Mouse (Mus musculus) T-helper 2 cell (primary cell): ENCODE results near the gene Emc8.

ENCODE experiments used
- in situ Hi-C: fragments of 300-600 bp; cut with MboI, MseI; formaldehyde crosslinking; loops from one replicate; pipeline ENCODE4 v1.15.1; 2025; ENCODE audit warnings: high pct_unique_total_duplicates

Gene Emc8

DNA sequence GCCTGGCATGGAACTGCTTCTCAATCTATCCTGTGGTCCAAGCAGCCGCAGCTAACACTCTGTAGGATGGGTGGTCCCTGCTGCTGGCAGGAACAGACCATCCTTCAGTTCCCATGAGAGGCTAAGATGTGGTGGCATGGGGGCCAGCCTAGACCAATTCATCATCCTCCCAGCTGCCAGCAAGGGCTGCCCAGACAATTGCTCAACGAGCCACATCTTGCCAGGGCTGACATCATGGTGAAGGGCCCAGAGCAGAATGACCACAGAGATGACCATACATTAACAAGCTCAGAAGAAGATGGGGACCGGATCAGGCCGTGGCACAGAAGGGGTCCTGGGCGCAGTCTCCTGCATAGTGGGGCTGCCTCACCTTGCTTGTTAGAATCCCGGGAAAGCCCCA is 57.5 kb downstream of the Emc8 start:
- in situ Hi-C loops: no loop called here

DNA sequence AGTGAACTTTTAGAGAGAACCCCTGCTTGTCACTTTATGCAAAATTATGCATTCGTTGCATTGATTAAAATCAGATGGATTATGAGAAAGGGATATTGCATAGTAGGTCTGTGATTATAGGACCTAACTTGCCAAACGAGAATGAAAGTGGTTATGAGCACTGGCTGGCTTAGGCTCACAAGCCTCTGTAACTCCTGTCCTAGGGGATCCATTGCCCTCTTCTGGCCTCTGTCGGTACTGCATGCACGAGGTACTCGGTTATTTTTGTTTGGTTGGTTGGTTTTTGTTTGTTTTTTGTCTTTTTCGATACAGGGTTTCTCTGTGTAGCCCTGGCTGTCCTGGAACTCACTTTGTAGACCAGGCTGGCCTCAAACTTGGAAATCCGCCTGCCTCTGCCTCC is 60.5 kb downstream of the Emc8 start:
- in situ Hi-C loops: no loop called here

DNA sequence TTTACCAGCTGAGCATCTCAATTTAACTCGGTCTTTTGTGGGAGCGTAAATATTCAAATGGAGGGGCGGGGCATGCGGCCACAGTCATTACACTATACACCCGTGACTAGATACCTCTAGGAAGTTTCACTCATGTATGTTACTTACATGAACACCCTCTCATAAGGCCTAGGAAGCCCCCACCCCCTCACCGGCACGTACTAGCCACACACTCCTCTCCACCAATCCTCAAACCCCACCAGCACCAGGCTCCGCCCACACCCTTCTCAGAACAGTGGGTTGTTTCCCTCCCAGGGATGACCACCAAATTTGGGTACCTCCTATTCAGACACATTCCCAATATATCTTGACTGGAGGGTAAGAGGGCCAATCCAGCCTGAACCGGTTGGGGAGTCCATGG is 60.9 kb downstream of the Emc8 start:
- in situ Hi-C loops: no loop called here
